Mouse (Mus musculus) ES-E14 (cell line): ENCODE data around the gene Macrod2. TPM values are rescaled to one million over a fixed set of nuclear protein-coding genes. Genes with fewer than 3 reads are reported as not detected.

Experiments used
- DNase-seq: peaks from one replicate; pipeline ENCODE4 v3.0.0-alpha.2; 2013; ENCODE audit warnings: low read depth, low spot score
- H3K27ac ChIP-seq: 2 replicates; pipeline ENCODE4 v1.5.1; 2012; ENCODE audit warnings: low read depth, mild to moderate bottlenecking, low read length, moderate library complexity, mixed read lengths; ENCODE audit not compliant: poor library complexity, insufficient read depth, severe bottlenecking
- H3K36me3 ChIP-seq: 2 replicates; pipeline ENCODE4 v1.6.1; 2012; ENCODE audit warnings: mild to moderate bottlenecking, low read length, moderate library complexity, mixed read lengths; ENCODE audit not compliant: control insufficient read depth, poor library complexity, insufficient read depth, severe bottlenecking
- H3K4me1 ChIP-seq, 2 experiments: fragments of 150-350 bp in 1 of 2; sonication (generic) in 1 of 2; 2 replicates each; pipeline ENCODE4 v1.6.1; 2012; ENCODE audit warnings: low read length in 2 of 2, mild to moderate bottlenecking in 1 of 2, mixed read lengths in 1 of 2; ENCODE audit not compliant: control insufficient read depth in 2 of 2, insufficient read depth in 2 of 2, poor library complexity in 1 of 2
- H3K4me3 ChIP-seq, 2 experiments: fragments of 150-350 bp in 1 of 2; sonication (generic) in 1 of 2; 2 replicates each; pipeline ENCODE4 v1.5.1; 2012; ENCODE audit warnings: low read length in 2 of 2, low read depth in 1 of 2, mild to moderate bottlenecking in 1 of 2, mixed read lengths in 1 of 2; ENCODE audit not compliant: insufficient read depth in 1 of 2, poor library complexity in 1 of 2, severe bottlenecking in 1 of 2
- H3K9ac ChIP-seq: 2 replicates; pipeline ENCODE4 v1.6.1; 2012; ENCODE audit warnings: low read depth, mild to moderate bottlenecking, low read length, mixed read lengths; ENCODE audit not compliant: poor library complexity, insufficient read depth, severe bottlenecking
- H3K9me3 ChIP-seq: fragments of 150-350 bp; sonication (generic); 2 replicates; pipeline ENCODE4 v1.6.1; 2012; ENCODE audit warnings: low read depth, mild to moderate bottlenecking, low read length; ENCODE audit not compliant: control insufficient read depth, insufficient read depth
- CHD2 ChIP-seq: IDR thresholded peaks from 2 replicates; pipeline ENCODE4 v1.6.1; 2014; ENCODE audit warnings: mild to moderate bottlenecking, low read depth, low read length, inconsistent platforms
- HCFC1 ChIP-seq: IDR thresholded peaks from 2 replicates; pipeline ENCODE4 v1.6.1; 2012; ENCODE audit warnings: low read length, inconsistent platforms, borderline replicate concordance; ENCODE audit not compliant: insufficient read depth
- MAFK ChIP-seq: IDR thresholded peaks from 2 replicates; pipeline ENCODE4 v1.6.1; 2014; ENCODE audit warnings: mild to moderate bottlenecking, low read depth, low read length, inconsistent platforms; ENCODE audit not compliant: insufficient read depth
- ZC3H11A ChIP-seq: IDR thresholded peaks from 2 replicates; pipeline ENCODE4 v1.6.1; 2012; ENCODE audit warnings: low read depth, mild to moderate bottlenecking, inconsistent platforms, low read length, borderline replicate concordance
- ZNF384 ChIP-seq: IDR thresholded peaks from 2 replicates; pipeline ENCODE4 v1.6.1; 2012; ENCODE audit warnings: low read depth, low read length, inconsistent platforms
- in situ Hi-C, 2 experiments: fragments of 600-800 bp; cut with MboI; formaldehyde crosslinking; loops; one replicate each; pipeline ENCODE4 v1.15.1; 2025; ENCODE audit warnings: low sequenced_read_pairs in 2 of 2, inconsistent platforms in 1 of 2; ENCODE audit not compliant: unreplicated experiment in 2 of 2
- total RNA-seq: library from RNA; depleted of rRNA; stranded (reverse); fragments of 300-350 nt; gene quantifications from 2 replicates; pipeline ENCODE4 v1.2.3, GENCODE M21; 2012; rRNA removed

Macrod2 gene
- total RNA-seq, 1 experiment, result 12.7 TPM

DNA sequence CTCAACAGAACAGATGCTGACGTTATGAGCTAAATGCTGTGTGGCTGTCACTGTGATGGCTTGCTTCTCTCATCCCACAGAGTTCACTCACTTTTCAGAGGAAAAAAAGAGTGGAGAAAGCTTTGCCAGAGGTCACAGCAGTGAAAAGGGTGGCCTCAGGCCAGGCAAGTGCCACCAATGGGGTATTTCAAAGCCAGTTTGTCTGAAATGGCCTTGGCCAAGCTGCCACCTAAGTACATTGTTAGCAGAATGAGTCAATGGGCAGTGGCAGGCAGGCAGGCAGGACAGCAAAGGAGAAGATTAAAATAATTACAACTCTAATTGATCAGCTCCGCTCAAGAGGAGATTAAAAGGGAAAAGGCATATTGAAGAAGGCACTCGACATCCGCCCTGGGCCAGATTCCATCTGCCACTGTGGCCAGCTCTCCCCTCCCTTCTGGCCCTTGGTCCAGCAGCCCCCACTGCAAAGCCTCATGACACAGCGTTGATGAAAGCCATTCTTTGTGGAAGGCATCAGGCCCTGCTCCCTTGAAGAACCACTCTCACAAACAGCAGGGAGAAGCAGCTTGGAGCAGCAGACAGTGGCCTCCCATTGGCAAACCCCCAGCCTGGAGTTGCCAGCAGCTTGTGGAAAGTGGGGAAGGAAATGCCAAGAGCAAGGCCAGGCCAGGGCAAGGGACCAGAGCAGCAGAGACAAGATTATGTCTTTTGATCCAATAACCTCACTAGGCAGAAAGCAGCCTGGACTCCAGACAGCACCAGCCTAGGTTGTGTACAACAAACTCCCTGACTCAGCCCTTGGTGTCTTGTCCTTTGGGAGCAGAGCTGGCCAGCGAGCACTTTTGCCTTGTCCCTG, 2042.7 kb downstream of the Macrod2 start:
- DNase-seq, result no peak
- H3K4me1 ChIP-seq, result no peaks in the 10 kb centered on the region
- in situ Hi-C loops, result no loop called here
- no peak for TF ChIP-seq MAFK
- no peak for TF ChIP-seq CHD2
- no peak for TF ChIP-seq HCFC1
- TF ChIP-seq ZNF384, result no peak
- TF ChIP-seq ZC3H11A, result no peak
- no peaks in the 10 kb centered on the region for H3K9me3 ChIP-seq
- H3K9ac ChIP-seq, result no peak overlapping the region
- H3K27ac ChIP-seq, result no peak overlapping the region
- no peak overlapping the region for H3K4me3 ChIP-seq
- H3K36me3 ChIP-seq, result no peaks in the 10 kb centered on the region

Other genes with a start within 250 kb of the Macrod2 start
- not detected in 2 replicates for gene Gm17374, start 243.3 kb upstream of the Macrod2 start, total RNA-seq
- gene Esf1, start 224.7 kb upstream of the Macrod2 start, total RNA-seq, result 30.2 and 41.9 TPM in 2 replicates
- gene Ndufaf5, start 224.7 kb upstream of the Macrod2 start, total RNA-seq, result 12.9 and 14.0 TPM in 2 replicates
- gene Sel1l2, start 5.6 kb upstream of the Macrod2 start, total RNA-seq, result not detected in 2 replicates